Mouse (Mus musculus): Measurements from ENCODE around the gene Tgfa. TPM values are rescaled to one million over a fixed set of nuclear protein-coding genes. Genes with fewer than 3 reads are reported as not detected.

Gene Tgfa
- polyA plus RNA-seq, 1 experiment from 2014 or later = 1.8 TPM

GRCm38 (mm10) chr6:86248562-86248961, 53.5 kb downstream of the Tgfa start:
- no peaks in the 10 kb centered on the region for H3K4me1 ChIP-seq (ENCODE audit: control insufficient read depth, insufficient read depth, low read length)
- no peak for ATAC-seq (replicated peaks; ENCODE audit: insufficient number of reproducible peaks, low FRiP score, low TSS enrichment, low read depth)
- 87% methylated on average over 1 of the region's 1 CpGs for WGBS

GRCm38 (mm10) chr6:86249042-86249441, 54.0 kb downstream of the Tgfa start:
- 29% methylated on average over 16 of the region's 16 CpGs for WGBS
- no peaks in the 10 kb centered on the region for H3K4me1 ChIP-seq (ENCODE audit: control insufficient read depth, insufficient read depth, low read length)
- no peak overlapping the region for H3K27ac ChIP-seq (replicated peaks; ENCODE audit: low read depth, low read length)
- H3K9me3 ChIP-seq (replicated peaks; ENCODE audit: control insufficient read depth, low read length) = no peaks in the 10 kb centered on the region
- H3K27me3 ChIP-seq (ENCODE audit: control insufficient read depth, insufficient read depth, low read length) = no peaks in the 10 kb centered on the region
- no peak overlapping the region for H3K4me2 ChIP-seq (ENCODE audit: low read depth, low read length)
- no peak for ATAC-seq (replicated peaks; ENCODE audit: insufficient number of reproducible peaks, low FRiP score, low TSS enrichment, low read depth)
- H3K9ac ChIP-seq (replicated peaks; ENCODE audit: low read length) = no peak overlapping the region
- H3K36me3 ChIP-seq (replicated peaks; ENCODE audit: control insufficient read depth, insufficient read depth, low read depth, low read length) = no peaks in the 10 kb centered on the region
- H3K4me3 ChIP-seq (ENCODE audit: low read depth, low read length) = no peak overlapping the region
- peak; percentile 30 for DNase-seq (ENCODE audit: low spot score)

More at GRCm38 (mm10) chr6:86248562-86248961, 53.5 kb downstream of the Tgfa start:
- Histone ChIP-seq H3K4me3 (ENCODE audit: low read depth, low read length) (no peak overlapping the region), H3K27me3 (ENCODE audit: control insufficient read depth, insufficient read depth, low read length) (no peaks in the 10 kb centered on the region), H3K36me3 (replicated peaks; ENCODE audit: control insufficient read depth, insufficient read depth, low read depth, low read length) (no peaks in the 10 kb centered on the region), H3K9me3 (replicated peaks; ENCODE audit: control insufficient read depth, low read length) (no peaks in the 10 kb centered on the region), H3K9ac (replicated peaks; ENCODE audit: low read length) (no peak overlapping the region), H3K4me2 (ENCODE audit: low read depth, low read length) (no peak overlapping the region), H3K27ac (replicated peaks; ENCODE audit: low read depth, low read length) (no peak overlapping the region)
- no peak for DNase-seq (ENCODE audit: low spot score)

- H3K4me2 ChIP-seq (ENCODE audit: low read depth, low read length) = no peak overlapping the region
- H3K9me3 ChIP-seq (replicated peaks; ENCODE audit: control insufficient read depth, low read length) = no peaks in the 10 kb centered on the region
- ATAC-seq (replicated peaks; ENCODE audit: insufficient number of reproducible peaks, low FRiP score, low TSS enrichment, low read depth) = no peak
- DNase-seq (ENCODE audit: low spot score) = no peak
- no peaks in the 10 kb centered on the region for H3K4me1 ChIP-seq (ENCODE audit: control insufficient read depth, insufficient read depth, low read length)
- H3K9ac ChIP-seq (replicated peaks; ENCODE audit: low read length) = no peak overlapping the region
- no peak overlapping the region for H3K27ac ChIP-seq (replicated peaks; ENCODE audit: low read depth, low read length)
- no peaks in the 10 kb centered on the region for H3K36me3 ChIP-seq (replicated peaks; ENCODE audit: control insufficient read depth, insufficient read depth, low read depth, low read length)
- 92% methylated on average over 2 of the region's 2 CpGs for WGBS
- H3K27me3 ChIP-seq (ENCODE audit: control insufficient read depth, insufficient read depth, low read length) = no peaks in the 10 kb centered on the region
- H3K4me3 ChIP-seq (ENCODE audit: low read depth, low read length) = no peak overlapping the region
These were observed 55.2 kb downstream of the Tgfa start for GRCm38 (mm10) chr6:86250236-86250635.

- H3K4me1 ChIP-seq (ENCODE audit: control insufficient read depth, insufficient read depth, low read length) = no peaks in the 10 kb centered on the region
- no peak overlapping the region for H3K4me2 ChIP-seq (ENCODE audit: low read depth, low read length)
- WGBS = 78% methylated on average over 8 of the region's 8 CpGs
- no peaks in the 10 kb centered on the region for H3K36me3 ChIP-seq (replicated peaks; ENCODE audit: control insufficient read depth, insufficient read depth, low read depth, low read length)
- ATAC-seq (replicated peaks; ENCODE audit: insufficient number of reproducible peaks, low FRiP score, low TSS enrichment, low read depth) = no peak
- H3K27me3 ChIP-seq (ENCODE audit: control insufficient read depth, insufficient read depth, low read length) = no peaks in the 10 kb centered on the region
- no peak overlapping the region for H3K4me3 ChIP-seq (ENCODE audit: low read depth, low read length)
- H3K27ac ChIP-seq (replicated peaks; ENCODE audit: low read depth, low read length) = no peak overlapping the region
- H3K9me3 ChIP-seq (replicated peaks; ENCODE audit: control insufficient read depth, low read length) = no peaks in the 10 kb centered on the region
- DNase-seq (ENCODE audit: low spot score) = no peak
- H3K9ac ChIP-seq (replicated peaks; ENCODE audit: low read length) = no peak overlapping the region
These were observed 55.8 kb downstream of the Tgfa start for GRCm38 (mm10) chr6:86250830-86251229.

GRCm38 (mm10) chr6:86252176-86253125, 57.4 kb downstream of the Tgfa start:
- H3K4me2 ChIP-seq (ENCODE audit: low read depth, low read length) = no peak overlapping the region
- DNase-seq (ENCODE audit: low spot score) (no peak), ATAC-seq (replicated peaks; ENCODE audit: insufficient number of reproducible peaks, low FRiP score, low TSS enrichment, low read depth) (no peak; the same call in 1 of the 2 replicates)
- H3K27me3 ChIP-seq (ENCODE audit: control insufficient read depth, insufficient read depth, low read length) = no peaks in the 10 kb centered on the region
- H3K9me3 ChIP-seq (replicated peaks; ENCODE audit: control insufficient read depth, low read length) = no peaks in the 10 kb centered on the region
- H3K9ac ChIP-seq (replicated peaks; ENCODE audit: low read length) = no peak overlapping the region
- H3K27ac ChIP-seq (replicated peaks; ENCODE audit: low read depth, low read length) = no peak overlapping the region
- no peaks in the 10 kb centered on the region for H3K4me1 ChIP-seq (ENCODE audit: control insufficient read depth, insufficient read depth, low read length)
- 76% methylated on average over 10 of the region's 10 CpGs for WGBS
- no peak overlapping the region for H3K4me3 ChIP-seq (ENCODE audit: low read depth, low read length)
- H3K36me3 ChIP-seq (replicated peaks; ENCODE audit: control insufficient read depth, insufficient read depth, low read depth, low read length) = no peaks in the 10 kb centered on the region

- ATAC-seq (replicated peaks; ENCODE audit: insufficient number of reproducible peaks, low FRiP score, low TSS enrichment, low read depth) = no peak
- Histone ChIP-seq H3K36me3 (replicated peaks; ENCODE audit: control insufficient read depth, insufficient read depth, low read depth, low read length) (no peaks in the 10 kb centered on the region), H3K27ac (replicated peaks; ENCODE audit: low read depth, low read length) (no peak overlapping the region), H3K4me2 (ENCODE audit: low read depth, low read length) (no peak overlapping the region), H3K27me3 (ENCODE audit: control insufficient read depth, insufficient read depth, low read length) (no peaks in the 10 kb centered on the region), H3K9me3 (replicated peaks; ENCODE audit: control insufficient read depth, low read length) (no peaks in the 10 kb centered on the region), H3K9ac (replicated peaks; ENCODE audit: low read length) (no peak overlapping the region), H3K4me3 (ENCODE audit: low read depth, low read length) (no peak overlapping the region), H3K4me1 (ENCODE audit: control insufficient read depth, insufficient read depth, low read length) (no peaks in the 10 kb centered on the region)
- no peak for DNase-seq (ENCODE audit: low spot score)
- WGBS = 84% methylated on average over 9 of the region's 9 CpGs
These were observed 60.9 kb downstream of the Tgfa start for GRCm38 (mm10) chr6:86255899-86256298.

- Histone ChIP-seq H3K9ac (replicated peaks; ENCODE audit: low read length) (no peak overlapping the region), H3K9me3 (replicated peaks; ENCODE audit: control insufficient read depth, low read length) (no peaks in the 10 kb centered on the region), H3K4me3 (ENCODE audit: low read depth, low read length) (no peak overlapping the region), H3K27ac (replicated peaks; ENCODE audit: low read depth, low read length) (no peak overlapping the region), H3K36me3 (replicated peaks; ENCODE audit: control insufficient read depth, insufficient read depth, low read depth, low read length) (no peaks in the 10 kb centered on the region), H3K27me3 (ENCODE audit: control insufficient read depth, insufficient read depth, low read length) (no peaks in the 10 kb centered on the region), H3K4me1 (ENCODE audit: control insufficient read depth, insufficient read depth, low read length) (no peaks in the 10 kb centered on the region), H3K4me2 (ENCODE audit: low read depth, low read length) (no peak overlapping the region)
- WGBS = 88% methylated on average over 6 of the region's 6 CpGs
- no peak for ATAC-seq (replicated peaks; ENCODE audit: insufficient number of reproducible peaks, low FRiP score, low TSS enrichment, low read depth)
- no peak for DNase-seq (ENCODE audit: low spot score)
These were observed 64.2 kb downstream of the Tgfa start for GRCm38 (mm10) chr6:86259242-86259641.

GRCm38 (mm10) chr6:86260322-86261050, 65.5 kb downstream of the Tgfa start:
- 71% methylated on average over 7 of the region's 7 CpGs for WGBS
- Histone ChIP-seq H3K4me3 (ENCODE audit: low read depth, low read length) (no peak overlapping the region), H3K9me3 (replicated peaks; ENCODE audit: control insufficient read depth, low read length) (no peaks in the 10 kb centered on the region), H3K4me1 (ENCODE audit: control insufficient read depth, insufficient read depth, low read length) (no peaks in the 10 kb centered on the region), H3K27ac (replicated peaks; ENCODE audit: low read depth, low read length) (no peak overlapping the region), H3K36me3 (replicated peaks; ENCODE audit: control insufficient read depth, insufficient read depth, low read depth, low read length) (no peaks in the 10 kb centered on the region), H3K9ac (replicated peaks; ENCODE audit: low read length) (no peak overlapping the region), H3K4me2 (ENCODE audit: low read depth, low read length) (no peak overlapping the region), H3K27me3 (ENCODE audit: control insufficient read depth, insufficient read depth, low read length) (no peaks in the 10 kb centered on the region)
- ATAC-seq (replicated peaks; ENCODE audit: insufficient number of reproducible peaks, low FRiP score, low TSS enrichment, low read depth) (no peak), DNase-seq (ENCODE audit: low spot score) (no peak)

All from embryonic facial prominence, embryonic 11.5 days (tissue).